Mouse (Mus musculus) MEL-GATA-1-ER (cell line): ENCODE results near the gene Cep131.

Source experiments
- DNase-seq: peaks from one replicate; pipeline ENCODE4 v3.0.0-alpha.2; 2012; ENCODE audit warnings: low read depth; ENCODE audit errors: extremely low read depth

The Cep131 gene

GRCm38 (mm10) chr11:120086702-120087152, at the start of gene Cep131:
Cep131 (minus strand) TSS chr11:120086827.
- peak; percentile 89 for DNase-seq

- DNase-seq = no peak
These were observed 49.6 kb upstream of the Cep131 start for GRCm38 (mm10) chr11:120136195-120136594.

GRCm38 (mm10) chr11:120134847-120135530, 48.4 kb upstream of the Cep131 start:
- DNase-seq = no peak

- no peak for DNase-seq
These were observed 47.5 kb upstream of the Cep131 start for GRCm38 (mm10) chr11:120134148-120134547.

GRCm38 (mm10) chr11:120129281-120129680, 42.7 kb upstream of the Cep131 start:
- no peak for DNase-seq

- no peak for DNase-seq
These were observed 40.2 kb upstream of the Cep131 start for GRCm38 (mm10) chr11:120126845-120127244.

- DNase-seq = no peak
These were observed 35.5 kb upstream of the Cep131 start for GRCm38 (mm10) chr11:120122126-120122525.

GRCm38 (mm10) chr11:120120642-120121420, 34.2 kb upstream of the Cep131 start:
- no peak for DNase-seq

- DNase-seq = no peak
These were observed 33.4 kb upstream of the Cep131 start for GRCm38 (mm10) chr11:120119936-120120541.

- DNase-seq = no peak
These were observed 32.5 kb upstream of the Cep131 start for GRCm38 (mm10) chr11:120119108-120119507.

- DNase-seq = no peak
These were observed 31.0 kb upstream of the Cep131 start for GRCm38 (mm10) chr11:120117626-120118025.

- DNase-seq = no peak
These were observed 28.0 kb upstream of the Cep131 start for GRCm38 (mm10) chr11:120114488-120115215.

GRCm38 (mm10) chr11:120112136-120112535, 25.5 kb upstream of the Cep131 start:
- no peak for DNase-seq

- no peak for DNase-seq
These were observed 24.4 kb upstream of the Cep131 start for GRCm38 (mm10) chr11:120111033-120111432.

GRCm38 (mm10) chr11:120110554-120110953, 23.9 kb upstream of the Cep131 start:
- no peak for DNase-seq

GRCm38 (mm10) chr11:120109558-120110210, 23.1 kb upstream of the Cep131 start:
- no peak for DNase-seq

- DNase-seq = no peak
These were observed 21.2 kb upstream of the Cep131 start for GRCm38 (mm10) chr11:120107796-120108195.

GRCm38 (mm10) chr11:120107026-120107425, 20.4 kb upstream of the Cep131 start:
- DNase-seq = no peak

- DNase-seq = no peak
These were observed 16.9 kb upstream of the Cep131 start for GRCm38 (mm10) chr11:120103431-120103997.

- DNase-seq = peak; percentile 59
These were observed 14.4 kb upstream of the Cep131 start for GRCm38 (mm10) chr11:120101036-120101435.
